Mouse (Mus musculus): Measurements from ENCODE around the gene Cd47. TPM values are rescaled to one million over a fixed set of nuclear protein-coding genes. Genes with fewer than 3 reads are reported as not detected.

Cd47 gene
- total RNA-seq (2022), result 100 to 1,000 TPM; 239 to 271 (median 254) TPM

GRCm38 (mm10) chr16:49799597-49800561, at the start of gene Cd47:
Cd47 (plus strand) TSS chr16:49800533.
- DNase-seq (ENCODE audit: low spot score in 2 of 2), result no peak

DNA sequence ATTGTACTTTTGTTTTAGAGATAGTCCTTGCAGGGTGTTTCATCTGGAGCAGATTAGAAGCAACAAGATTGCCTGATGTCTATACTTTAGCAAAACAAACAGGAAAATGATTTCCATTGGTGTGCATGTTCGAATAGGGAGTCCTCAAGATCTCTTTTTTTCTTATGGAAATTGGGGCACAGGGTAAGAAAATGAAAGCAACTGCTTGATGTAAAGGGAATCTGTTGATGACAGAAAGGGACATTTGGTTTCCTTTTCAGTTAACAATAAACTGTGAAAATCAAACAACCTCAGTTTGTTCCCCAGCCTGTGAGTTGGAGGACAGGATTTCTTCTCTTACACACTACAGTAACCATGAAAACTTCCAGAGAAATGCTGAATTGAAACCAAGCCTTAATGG, 47.4 kb upstream of the Cd47 start:
- no peak for DNase-seq (ENCODE audit: low spot score in 2 of 2)

GRCm38 (mm10) chr16:49753318-49753717, 47.0 kb upstream of the Cd47 start:
- no peak for DNase-seq (ENCODE audit: low spot score in 2 of 2)

DNA sequence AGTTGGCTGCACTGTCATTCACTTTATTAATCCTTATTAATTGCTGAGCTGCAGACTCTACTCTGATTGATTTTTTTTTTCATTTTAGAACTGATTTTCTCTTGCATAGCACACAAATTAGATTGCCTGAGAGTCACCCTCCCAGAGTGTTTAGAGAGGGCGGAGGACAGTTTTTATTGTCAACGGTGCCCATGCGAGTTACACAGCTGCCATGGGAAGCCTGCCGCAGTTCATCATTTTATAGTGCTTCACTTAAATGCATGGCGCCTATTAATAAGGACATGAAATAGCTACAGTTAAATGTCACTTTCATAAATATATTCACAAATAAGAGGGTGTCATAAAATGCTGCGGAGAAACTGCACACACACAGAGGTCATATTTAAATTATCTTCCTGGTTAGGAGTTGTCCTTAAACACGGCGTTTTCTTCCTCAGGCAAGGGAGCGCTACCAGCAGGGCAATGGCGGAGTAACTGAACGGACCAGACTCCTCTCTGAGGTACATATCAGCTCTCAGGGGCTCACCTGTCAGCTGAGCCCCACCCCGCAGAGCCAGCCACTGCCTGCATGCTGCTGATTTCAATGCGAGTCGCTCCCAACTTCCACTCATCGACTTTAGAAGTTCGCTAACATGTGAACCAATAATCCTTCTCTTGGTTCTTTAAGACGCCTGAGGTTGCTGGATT, 39.7 kb upstream of the Cd47 start:
- no peak for DNase-seq (ENCODE audit: low spot score in 2 of 2)

DNA sequence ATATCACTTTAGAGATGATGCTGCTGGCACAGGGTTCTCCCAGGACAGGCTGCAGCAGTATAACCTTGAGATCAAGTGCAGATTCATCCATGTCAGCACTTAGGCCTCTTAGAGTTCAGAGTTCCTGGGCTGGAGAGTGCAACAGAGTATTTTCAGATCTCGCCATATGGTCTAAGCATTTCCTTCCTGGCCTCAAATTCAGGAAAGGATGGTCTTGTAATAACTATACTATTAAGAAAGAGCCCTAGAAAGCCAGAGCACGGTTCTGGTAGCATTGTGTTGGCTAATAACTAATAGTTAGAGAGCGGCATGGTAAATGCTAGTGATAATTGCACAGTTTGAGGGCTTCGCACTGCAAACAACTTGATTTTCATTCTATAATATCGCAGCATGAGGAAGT, 38.4 kb upstream of the Cd47 start:
- no peak for DNase-seq (ENCODE audit: low spot score in 2 of 2)

DNA sequence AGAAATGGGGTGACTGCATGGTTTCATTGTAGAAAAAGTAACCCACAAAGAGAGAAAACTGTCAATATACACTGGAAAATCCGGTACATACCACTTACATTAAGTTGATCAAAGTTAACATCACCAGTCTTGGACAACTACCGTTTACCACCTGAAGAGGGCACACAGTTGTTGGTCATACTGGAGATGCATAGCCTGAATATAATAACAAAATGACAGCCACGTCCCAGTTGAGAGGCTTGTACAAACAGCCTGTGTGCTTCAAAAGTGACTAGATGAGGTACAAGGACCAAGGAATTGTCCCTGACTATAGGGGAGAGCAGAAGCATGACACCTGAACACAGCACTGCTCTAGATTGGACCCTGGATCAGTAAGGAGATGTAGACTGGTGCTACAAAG, 34.0 kb upstream of the Cd47 start:
- DNase-seq (ENCODE audit: low spot score in 2 of 2), result no peak

DNA sequence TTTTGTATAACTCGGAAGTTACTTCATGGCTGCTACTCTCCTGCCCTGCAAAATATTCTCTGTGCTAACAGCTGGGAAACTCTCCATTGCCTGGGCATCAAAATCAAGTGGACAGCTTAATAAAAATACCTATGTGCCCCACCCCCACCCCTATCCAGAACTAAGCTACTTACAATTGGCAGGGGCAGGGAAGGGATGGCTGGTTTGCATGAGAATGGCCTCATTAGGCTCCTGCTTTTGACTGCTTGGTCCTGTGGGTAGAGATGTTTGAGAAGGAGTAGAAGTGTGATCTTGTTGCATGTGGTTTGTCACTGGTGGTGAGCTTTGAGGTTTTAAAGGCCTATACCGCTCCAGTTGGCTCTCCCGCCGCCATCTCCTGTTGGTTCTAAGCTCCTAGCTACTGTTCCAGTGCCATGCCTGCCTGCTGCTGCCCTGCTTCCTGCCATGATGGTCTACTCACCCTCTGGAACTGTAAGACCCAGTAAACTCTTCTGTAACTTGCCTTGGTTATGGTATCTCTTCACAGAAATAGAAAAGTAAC, 31.8 kb upstream of the Cd47 start:
- DNase-seq (ENCODE audit: low spot score in 2 of 2), result no peak

- DNase-seq (ENCODE audit: low spot score in 2 of 2), result no peak
Observed at GRCm38 (mm10) chr16:49769831-49770261, 30.5 kb upstream of the Cd47 start.

- no peak for DNase-seq (ENCODE audit: low spot score in 2 of 2)
Observed at GRCm38 (mm10) chr16:49770320-49771189, 29.8 kb upstream of the Cd47 start.

- DNase-seq (ENCODE audit: low spot score in 2 of 2), result no peak
Observed at GRCm38 (mm10) chr16:49771609-49772396, 28.5 kb upstream of the Cd47 start.

GRCm38 (mm10) chr16:49772576-49772975, 27.8 kb upstream of the Cd47 start:
- no peak for DNase-seq (ENCODE audit: low spot score in 2 of 2)

GRCm38 (mm10) chr16:49773068-49773467, 27.3 kb upstream of the Cd47 start:
- DNase-seq (ENCODE audit: low spot score in 2 of 2), result no peak

DNA sequence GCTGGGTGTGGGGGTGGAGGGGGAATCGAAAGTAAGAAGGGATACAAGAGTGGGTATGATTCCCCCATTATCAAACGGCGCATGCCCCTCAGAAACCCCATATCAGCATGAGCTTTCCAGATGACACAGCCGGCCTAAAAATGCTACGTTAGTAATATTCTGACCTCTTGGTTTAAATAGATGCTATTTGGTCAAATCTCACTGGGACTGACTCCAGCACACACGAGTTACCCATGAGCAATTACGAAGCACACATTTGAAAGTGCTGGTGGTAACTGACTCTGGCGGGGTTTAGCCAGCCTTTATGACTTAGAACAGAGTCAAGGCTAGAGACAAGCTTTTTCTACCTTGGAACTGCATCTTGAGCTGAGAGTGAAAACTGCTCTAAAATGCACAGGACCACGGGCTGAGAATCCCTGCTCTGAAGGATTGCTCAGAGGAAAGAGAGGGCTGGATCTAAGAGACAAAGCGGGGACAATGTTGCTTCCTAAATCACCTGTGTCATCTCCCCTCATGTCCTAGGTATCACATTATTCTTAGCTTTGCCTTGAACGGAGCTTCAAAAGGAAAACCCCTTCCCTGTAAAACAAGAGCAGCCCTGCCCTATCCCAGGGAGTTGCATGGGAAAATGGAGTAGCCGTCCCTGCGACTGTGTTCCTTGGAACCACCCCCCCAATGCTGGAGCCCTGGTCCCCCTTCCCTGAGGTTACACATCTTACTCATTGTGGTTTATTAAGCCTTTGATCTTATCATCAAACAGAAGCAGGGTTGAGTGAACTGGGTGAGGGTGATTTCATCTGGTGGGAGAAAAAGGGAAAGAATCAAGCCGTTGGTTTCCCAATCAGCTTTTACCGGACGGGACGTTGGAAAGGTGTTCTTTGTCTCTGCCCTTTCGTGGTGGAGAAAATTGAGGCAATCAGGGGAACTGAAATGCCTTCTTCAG, 26.0 kb upstream of the Cd47 start:
- no peak for DNase-seq (ENCODE audit: low spot score in 2 of 2)

DNA sequence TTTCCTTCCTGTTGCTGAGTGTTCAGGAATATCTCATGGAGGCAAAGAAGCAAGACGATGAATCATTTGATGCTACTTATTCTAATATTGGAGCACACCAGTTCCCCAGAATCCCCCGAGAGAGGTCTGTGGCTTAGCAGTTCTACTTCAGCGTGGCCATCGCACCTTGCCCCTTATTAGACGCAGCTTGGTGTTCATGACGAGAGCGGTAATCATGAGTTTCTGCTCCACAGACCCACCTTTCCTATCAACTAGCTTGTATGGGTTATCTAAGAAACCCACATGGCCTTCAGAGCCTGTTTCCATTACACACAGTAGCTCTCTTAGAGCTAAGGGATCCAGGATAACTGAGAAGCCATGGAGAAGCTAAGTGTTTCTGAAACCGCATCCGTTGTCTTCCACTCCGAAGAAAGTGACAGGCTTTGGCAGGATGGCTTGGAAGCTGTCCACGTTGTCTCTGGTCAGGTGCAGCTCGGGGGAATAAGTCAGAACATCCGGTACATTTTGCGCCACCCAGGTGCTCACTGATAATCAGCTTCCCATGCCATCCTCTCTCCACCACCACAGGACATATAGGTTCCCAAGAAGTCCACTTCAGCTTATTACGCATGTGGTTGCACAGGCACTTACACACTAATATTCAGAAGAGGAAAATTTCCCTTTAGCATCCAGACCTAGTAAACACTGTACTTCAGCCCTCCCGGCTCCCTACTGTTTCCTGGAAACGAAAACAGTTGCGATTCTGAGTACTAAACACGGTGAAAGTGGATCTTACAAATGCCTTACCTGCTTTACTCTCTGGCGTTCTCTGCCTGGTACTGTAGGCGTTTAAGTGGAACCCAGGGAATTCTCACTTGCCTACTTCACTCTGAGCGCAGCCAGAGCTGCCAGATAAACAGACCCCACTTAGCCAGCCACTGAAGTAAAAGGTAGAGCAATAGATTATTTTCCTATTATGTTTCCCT, 25.0 kb upstream of the Cd47 start:
- DNase-seq (ENCODE audit: low spot score in 2 of 2), result no peak

- no peak for DNase-seq (ENCODE audit: low spot score in 2 of 2)
Observed at GRCm38 (mm10) chr16:49776981-49777380, 23.4 kb upstream of the Cd47 start.

DNA sequence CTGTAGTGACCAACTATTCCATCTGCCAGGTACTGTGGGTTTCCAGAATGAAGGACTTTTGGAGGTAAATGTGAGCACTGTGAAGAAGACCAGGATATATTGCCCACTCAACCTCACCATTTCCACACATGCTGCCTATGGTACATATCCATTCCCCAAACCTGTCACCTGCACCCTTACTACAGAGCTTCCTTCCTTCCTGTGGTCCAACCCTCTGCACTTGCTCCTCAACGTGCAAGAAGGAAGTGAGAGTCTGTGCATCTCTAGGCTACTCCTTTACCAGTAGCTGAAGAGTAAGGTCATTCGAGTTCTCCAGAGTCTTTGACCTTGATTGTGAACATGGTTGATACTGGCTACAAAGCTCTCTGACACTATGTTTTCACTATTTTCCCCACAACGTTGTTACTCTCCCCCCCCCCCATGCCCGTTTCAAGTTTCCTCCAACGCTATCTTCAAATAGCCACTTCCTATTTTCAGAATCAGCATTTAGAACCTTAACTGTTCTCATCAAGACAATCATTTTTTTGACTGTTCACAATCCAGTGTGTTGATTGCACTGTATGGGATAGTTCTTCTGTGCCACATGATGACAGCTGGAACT, 18.7 kb upstream of the Cd47 start:
- no peak for DNase-seq (ENCODE audit: low spot score in 2 of 2)

DNA sequence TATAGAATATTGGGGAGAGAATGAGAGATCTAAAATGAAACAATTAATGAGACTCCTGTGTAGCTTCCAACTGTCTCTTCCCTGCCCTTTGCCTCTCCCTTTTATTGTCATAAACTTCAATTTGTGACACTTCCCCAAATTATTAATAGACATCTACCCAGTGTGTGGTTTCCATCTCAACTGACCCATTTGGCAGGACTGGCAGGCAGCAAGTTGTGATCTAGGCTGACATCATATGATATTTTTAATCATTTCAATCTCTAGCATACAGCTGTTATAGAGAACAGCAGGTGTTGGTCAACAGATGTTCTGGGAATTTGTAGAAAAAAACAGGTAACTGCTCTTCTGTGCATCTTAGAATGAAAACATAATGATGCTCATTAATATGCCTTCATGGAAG, 17.0 kb upstream of the Cd47 start:
- no peak for DNase-seq (ENCODE audit: low spot score in 2 of 2)

DNA sequence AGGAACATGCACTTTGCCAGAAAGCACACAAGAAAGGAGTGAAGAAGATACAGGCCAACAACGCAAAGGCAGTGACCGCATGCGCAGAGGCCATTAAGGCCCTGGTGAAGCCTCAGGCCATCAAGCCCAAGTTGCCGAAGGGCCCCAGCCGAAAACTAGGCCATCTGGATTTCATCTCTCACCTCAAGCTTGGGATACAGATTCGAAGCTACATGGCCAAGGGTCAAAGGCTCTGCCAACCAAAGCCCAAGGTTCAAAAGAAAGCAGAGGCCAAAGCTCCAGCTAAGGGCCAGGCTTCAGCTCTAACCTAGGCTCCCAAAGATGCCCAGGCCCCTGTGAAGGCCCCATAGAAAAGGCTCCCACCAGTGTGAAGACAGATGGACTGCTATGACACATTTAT, 14.2 kb upstream of the Cd47 start:
- no peak for DNase-seq (ENCODE audit: low spot score in 2 of 2)

All from left cerebral cortex, adult 8-10 months (tissue).